Mouse (Mus musculus) brain, embryonic 14.5 days (tissue): ENCODE measurements around the gene Cryzl1.

ENCODE experiments used
- CTCF ChIP-seq: fragments of 200-500 bp; IDR thresholded peaks from 2 replicates; pipeline ENCODE4 v1.5.1; 2012; ENCODE audit warnings: inconsistent platforms, mild to moderate bottlenecking, moderate library complexity, borderline replicate concordance; ENCODE audit not compliant: insufficient read depth, insufficient read length; ENCODE audit errors: extremely low read depth
- POLR2A ChIP-seq: fragments of 200-500 bp; IDR thresholded peaks from 2 replicates; pipeline ENCODE4 v1.6.1; 2012; ENCODE audit warnings: mild to moderate bottlenecking, inconsistent platforms, borderline replicate concordance; ENCODE audit not compliant: poor library complexity, insufficient read depth, insufficient read length, severe bottlenecking; ENCODE audit errors: extremely low read depth

DNA sequence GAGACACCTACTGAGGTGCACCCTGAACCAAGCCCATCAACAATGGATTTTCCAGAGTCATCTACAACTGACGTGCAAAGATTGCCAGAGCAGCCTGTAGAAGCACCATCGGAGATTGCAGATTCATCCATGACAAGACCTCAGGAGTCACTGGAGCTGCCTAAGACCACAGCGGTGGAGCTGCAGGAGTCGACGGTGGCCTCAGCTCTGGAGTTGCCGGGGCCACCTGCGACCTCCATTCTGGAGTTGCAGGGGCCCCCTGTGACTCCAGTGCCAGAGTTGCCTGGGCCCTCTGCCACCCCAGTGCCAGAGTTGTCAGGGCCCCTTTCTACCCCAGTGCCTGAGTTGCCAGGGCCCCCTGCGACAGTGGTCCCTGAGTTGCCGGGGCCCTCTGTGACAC, 73.5 kb downstream of the Cryzl1 start:
- TF ChIP-seq CTCF (no peak), POLR2A (no peak)
